Mouse (Mus musculus): ENCODE data around the gene Emc3. TPM values are rescaled to one million over a fixed set of nuclear protein-coding genes. Genes with fewer than 3 reads are reported as not detected.

Gene Emc3
- polyA plus RNA-seq (2014; fragmentation: Nextera tagmentation; extraction: Ambion mirVana) = 90.5 and 90.7 TPM in 2 replicates

GRCm38 (mm10) chr6:113530932-113531839, at the start of gene Emc3, which contains the start of gene Fancd2:
Gene Emc3 (minus strand): TSS chr6:113531652.
Gene Fancd2 (plus strand): TSS chr6:113531682.
- H3K9ac ChIP-seq (ENCODE audit: low read depth, low read length) = peak within 1 kb of the TSS; percentile 92
- ATAC-seq (ENCODE audit: low FRiP score) (peak; percentile 93), DNase-seq (ENCODE audit: low spot score) (peak; percentile 97)
- WGBS = under 1% methylated on average over 47 of the region's 47 CpGs
- H3K4me2 ChIP-seq (replicated peaks; ENCODE audit: low read depth, low read length) = peak within 1 kb of the TSS; percentile 67
- peak within 1 kb of the TSS; percentile 30; the same call in 1 of the 2 replicates for H3K27ac ChIP-seq (ENCODE audit: low read depth, low read length)
- peak within 1 kb of the TSS; percentile 91 for H3K4me3 ChIP-seq (ENCODE audit: low read depth, low read length)
- no peaks in the 10 kb centered on the region for H3K36me3 ChIP-seq (ENCODE audit: control insufficient read depth, insufficient read depth, low read length)
- H3K27me3 ChIP-seq (ENCODE audit: control insufficient read depth, insufficient read depth, low read length) = no peaks in the 10 kb centered on the region
- no peaks in the 10 kb centered on the region for H3K9me3 ChIP-seq (ENCODE audit: control insufficient read depth, low read length)
- peaks cover 3% of the 10 kb centered on the region; the same call in 1 of the 2 replicates for H3K4me1 ChIP-seq (replicated peaks; ENCODE audit: control insufficient read depth, insufficient read depth, low read length)

GRCm38 (mm10) chr6:113579306-113579705, 47.9 kb upstream of the Emc3 start:
- WGBS = 93% methylated on average over 3 of the region's 3 CpGs
- no peak overlapping the region for H3K4me2 ChIP-seq (replicated peaks; ENCODE audit: low read depth, low read length)
- ATAC-seq (ENCODE audit: low FRiP score) (no peak), DNase-seq (ENCODE audit: low spot score) (no peak)
- H3K27me3 ChIP-seq (ENCODE audit: control insufficient read depth, insufficient read depth, low read length) = no peaks in the 10 kb centered on the region
- H3K9ac ChIP-seq (ENCODE audit: low read depth, low read length) = no peak overlapping the region
- H3K4me1 ChIP-seq (replicated peaks; ENCODE audit: control insufficient read depth, insufficient read depth, low read length) = no peaks in the 10 kb centered on the region
- H3K4me3 ChIP-seq (ENCODE audit: low read depth, low read length) = no peak overlapping the region
- H3K27ac ChIP-seq (ENCODE audit: low read depth, low read length) = no peak overlapping the region
- H3K9me3 ChIP-seq (ENCODE audit: control insufficient read depth, low read length) = no peaks in the 10 kb centered on the region
- H3K36me3 ChIP-seq (ENCODE audit: control insufficient read depth, insufficient read depth, low read length) = no peaks in the 10 kb centered on the region; the same call in 1 of the 2 replicates

DNA sequence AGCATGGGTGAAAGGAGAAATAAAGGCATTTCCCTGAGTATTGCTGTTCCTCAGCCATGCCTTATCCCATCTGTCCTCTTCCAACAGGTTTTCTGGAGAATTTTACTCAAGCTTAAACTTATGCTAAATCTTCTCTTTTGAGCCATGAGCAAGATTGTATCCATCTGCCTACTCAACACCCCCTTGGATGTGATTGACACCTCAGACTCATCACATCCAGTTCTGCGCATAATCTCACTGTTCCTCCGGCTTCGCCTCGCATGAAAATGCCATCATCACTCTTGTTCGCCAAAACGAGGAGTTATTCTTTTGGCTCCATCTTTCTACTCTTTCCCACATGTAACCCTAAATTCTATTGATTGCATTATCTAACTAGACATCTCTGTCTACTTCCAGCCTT, 44.6 kb upstream of the Emc3 start:
- no peaks in the 10 kb centered on the region for H3K9me3 ChIP-seq (ENCODE audit: control insufficient read depth, low read length)
- ATAC-seq (ENCODE audit: low FRiP score) = no peak
- H3K4me2 ChIP-seq (replicated peaks; ENCODE audit: low read depth, low read length) = no peak overlapping the region
- H3K36me3 ChIP-seq (ENCODE audit: control insufficient read depth, insufficient read depth, low read length) = no peaks in the 10 kb centered on the region
- no peak overlapping the region for H3K4me3 ChIP-seq (ENCODE audit: low read depth, low read length)
- no peaks in the 10 kb centered on the region for H3K27me3 ChIP-seq (ENCODE audit: control insufficient read depth, insufficient read depth, low read length)
- no peaks in the 10 kb centered on the region for H3K4me1 ChIP-seq (replicated peaks; ENCODE audit: control insufficient read depth, insufficient read depth, low read length)
- WGBS = 98% methylated on average over 6 of the region's 6 CpGs
- no peak overlapping the region for H3K27ac ChIP-seq (ENCODE audit: low read depth, low read length)
- DNase-seq (ENCODE audit: low spot score) = no peak
- H3K9ac ChIP-seq (ENCODE audit: low read depth, low read length) = no peak overlapping the region

DNA sequence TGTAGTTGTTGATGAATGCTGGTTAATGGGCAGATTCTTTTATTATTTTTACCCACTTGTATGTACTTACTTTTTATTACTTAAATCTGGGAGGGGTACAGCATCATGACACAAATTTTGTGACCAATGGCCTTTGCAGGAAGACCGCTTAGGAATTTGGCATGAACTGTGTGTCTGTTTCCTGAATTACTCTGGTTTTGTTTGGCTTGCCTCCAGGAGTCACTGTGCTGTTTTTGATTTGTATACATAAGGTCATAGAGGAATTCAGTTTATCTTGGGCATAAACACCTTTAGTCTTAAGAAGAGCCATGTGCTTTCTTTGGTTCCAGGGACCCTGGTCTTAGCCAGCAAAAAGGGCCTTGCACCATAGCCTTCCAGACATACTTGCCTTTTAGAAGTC, 33.1 kb upstream of the Emc3 start:
- no peak overlapping the region for H3K4me2 ChIP-seq (replicated peaks; ENCODE audit: low read depth, low read length)
- no peaks in the 10 kb centered on the region for H3K9me3 ChIP-seq (ENCODE audit: control insufficient read depth, low read length)
- H3K4me1 ChIP-seq (replicated peaks; ENCODE audit: control insufficient read depth, insufficient read depth, low read length) = no peaks in the 10 kb centered on the region
- H3K4me3 ChIP-seq (ENCODE audit: low read depth, low read length) = no peak overlapping the region
- H3K36me3 ChIP-seq (ENCODE audit: control insufficient read depth, insufficient read depth, low read length) = no peaks in the 10 kb centered on the region
- ATAC-seq (ENCODE audit: low FRiP score) (no peak), DNase-seq (ENCODE audit: low spot score) (no peak)
- 96% methylated on average over 1 of the region's 1 CpGs for whole genome bisulfite sequencing
- no peaks in the 10 kb centered on the region for H3K27me3 ChIP-seq (ENCODE audit: control insufficient read depth, insufficient read depth, low read length)
- H3K27ac ChIP-seq (ENCODE audit: low read depth, low read length) = no peak overlapping the region
- no peak overlapping the region for H3K9ac ChIP-seq (ENCODE audit: low read depth, low read length)

- no peaks in the 10 kb centered on the region for H3K27me3 ChIP-seq (ENCODE audit: control insufficient read depth, insufficient read depth, low read length)
- ATAC-seq (ENCODE audit: low FRiP score) (no peak), DNase-seq (ENCODE audit: low spot score) (no peak)
- H3K4me1 ChIP-seq (replicated peaks; ENCODE audit: control insufficient read depth, insufficient read depth, low read length) = no peaks in the 10 kb centered on the region
- no peak overlapping the region for H3K4me2 ChIP-seq (replicated peaks; ENCODE audit: low read depth, low read length)
- WGBS = 82% methylated on average over 6 of the region's 6 CpGs
- H3K9ac ChIP-seq (ENCODE audit: low read depth, low read length) = no peak overlapping the region
- H3K4me3 ChIP-seq (ENCODE audit: low read depth, low read length) = no peak overlapping the region
- H3K27ac ChIP-seq (ENCODE audit: low read depth, low read length) = no peak overlapping the region
- no peaks in the 10 kb centered on the region for H3K36me3 ChIP-seq (ENCODE audit: control insufficient read depth, insufficient read depth, low read length)
- no peaks in the 10 kb centered on the region for H3K9me3 ChIP-seq (ENCODE audit: control insufficient read depth, low read length)
Measured at GRCm38 (mm10) chr6:113559736-113560135, 28.3 kb upstream of the Emc3 start.

- no peak for DNase-seq (ENCODE audit: low spot score)
- Histone ChIP-seq H3K36me3 (ENCODE audit: control insufficient read depth, insufficient read depth, low read length) (no peaks in the 10 kb centered on the region), H3K9ac (ENCODE audit: low read depth, low read length) (no peak overlapping the region), H3K4me2 (replicated peaks; ENCODE audit: low read depth, low read length) (no peak overlapping the region), H3K4me1 (replicated peaks; ENCODE audit: control insufficient read depth, insufficient read depth, low read length) (no peaks in the 10 kb centered on the region), H3K9me3 (ENCODE audit: control insufficient read depth, low read length) (no peaks in the 10 kb centered on the region), H3K27me3 (ENCODE audit: control insufficient read depth, insufficient read depth, low read length) (no peaks in the 10 kb centered on the region), H3K4me3 (ENCODE audit: low read depth, low read length) (no peak overlapping the region), H3K27ac (ENCODE audit: low read depth, low read length) (no peak overlapping the region)
- 94% methylated on average over 8 of the region's 12 CpGs for WGBS
- ATAC-seq (ENCODE audit: low FRiP score) = no peak
Measured at GRCm38 (mm10) chr6:113543906-113544481, 12.5 kb upstream of the Emc3 start.

DNA sequence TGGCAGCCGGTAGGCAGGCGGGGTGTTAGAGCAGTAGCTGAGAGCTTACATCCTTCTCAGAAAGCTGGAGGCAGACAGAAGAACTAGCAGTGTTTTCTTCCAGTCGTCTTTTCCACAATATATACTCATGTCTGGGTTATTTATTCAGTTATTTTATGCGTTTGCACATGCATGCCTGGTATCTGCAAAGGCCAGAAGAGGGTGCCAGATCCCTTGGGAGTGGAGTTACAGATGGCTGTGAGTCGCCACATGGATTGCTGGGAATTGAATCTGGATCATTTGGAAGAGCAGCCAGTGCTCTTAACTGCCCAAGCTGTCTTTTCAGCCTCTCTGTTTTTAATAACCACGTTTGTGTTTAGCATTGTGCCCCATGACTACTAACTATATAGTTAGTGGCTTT, 10.2 kb upstream of the Emc3 start:
- no peak for DNase-seq (ENCODE audit: low spot score)
- Histone ChIP-seq H3K27ac (ENCODE audit: low read depth, low read length) (no peak overlapping the region), H3K9ac (ENCODE audit: low read depth, low read length) (no peak overlapping the region), H3K9me3 (ENCODE audit: control insufficient read depth, low read length) (no peaks in the 10 kb centered on the region), H3K27me3 (ENCODE audit: control insufficient read depth, insufficient read depth, low read length) (no peaks in the 10 kb centered on the region), H3K4me1 (replicated peaks; ENCODE audit: control insufficient read depth, insufficient read depth, low read length) (no peaks in the 10 kb centered on the region), H3K36me3 (ENCODE audit: control insufficient read depth, insufficient read depth, low read length) (no peaks in the 10 kb centered on the region), H3K4me3 (ENCODE audit: low read depth, low read length) (no peak overlapping the region), H3K4me2 (replicated peaks; ENCODE audit: low read depth, low read length) (no peak overlapping the region)
- WGBS = 90% methylated on average over 6 of the region's 6 CpGs
- ATAC-seq (ENCODE audit: low FRiP score) = no peak

DNA sequence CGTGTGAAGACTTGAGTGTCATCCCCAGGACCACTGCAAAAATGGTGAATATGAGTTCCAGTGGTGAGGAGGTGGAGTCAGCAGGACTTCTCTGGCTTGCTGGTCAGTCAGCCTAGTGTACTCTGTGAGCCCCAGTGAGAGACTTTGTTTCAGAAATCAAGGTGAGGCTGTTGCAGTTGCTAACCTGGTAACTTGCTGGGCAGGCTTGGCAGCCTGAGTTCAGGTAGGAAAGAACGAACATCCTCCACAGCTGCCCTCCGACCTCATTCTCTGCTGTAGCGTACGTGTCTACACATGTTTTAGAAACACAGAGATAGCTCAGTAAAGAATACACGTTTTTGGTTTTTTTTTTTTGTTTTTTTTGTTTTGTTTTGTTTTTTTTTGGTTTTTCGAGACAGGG, 3.4 kb upstream of the Emc3 start:
- WGBS = 92% methylated on average over 7 of the region's 7 CpGs
- Histone ChIP-seq H3K4me1 (replicated peaks; ENCODE audit: control insufficient read depth, insufficient read depth, low read length) (peaks cover 3% of the 10 kb centered on the region; the same call in 1 of the 2 replicates), H3K4me2 (replicated peaks; ENCODE audit: low read depth, low read length) (no peak overlapping the region), H3K27ac (ENCODE audit: low read depth, low read length) (no peak overlapping the region), H3K4me3 (ENCODE audit: low read depth, low read length) (no peak overlapping the region), H3K9me3 (ENCODE audit: control insufficient read depth, low read length) (no peaks in the 10 kb centered on the region), H3K27me3 (ENCODE audit: control insufficient read depth, insufficient read depth, low read length) (no peaks in the 10 kb centered on the region), H3K36me3 (ENCODE audit: control insufficient read depth, insufficient read depth, low read length) (no peaks in the 10 kb centered on the region), H3K9ac (ENCODE audit: low read depth, low read length) (no peak overlapping the region)
- ATAC-seq (ENCODE audit: low FRiP score) (no peak), DNase-seq (ENCODE audit: low spot score) (no peak)

Measured in hindbrain, embryonic 11.5 days (tissue).